In genomic region chr11:35210728-35211682, GRCm38 (mm10) we compare ENCODE assay signal across 16 mouse cellular contexts.
DNase-seq lines count a peak whose midpoint lies in the region; ATAC-seq and TF ChIP-seq lines count a peak whose summit lies in the region.
"Had no signal": no experiment of that assay in that cellular context is flagged by ENCODE, and none has a peak within 500 bp of the region (broad histone marks: within the 10 kb centered on the region; RNA-seq: fewer than 3 reads in every experiment).

No protein-coding gene starts in this region.

- 61% methylated on average over 14 of the region's 14 CpGs for WGBS in liver, adult 2 months
- 46% methylated on average over 14 of the region's 14 CpGs for WGBS in embryonic facial prominence, embryonic 12.5 days
- 54% methylated on average over 14 of the region's 14 CpGs for WGBS in limb, embryonic 10.5 days
- WGBS in hindbrain, embryonic 10.5 days, result 84% methylated on average over 14 of the region's 14 CpGs

- peak; percentile 78 for DNase-seq in heart, adult 11 months
- no peak for DNase-seq in heart, adult 8-10 months (ENCODE audit: low spot score)
- DNase-seq in liver, adult 2 months (ENCODE audit: extremely low read depth, low read depth, low spot score), result peak; percentile 48
- no peak for DNase-seq in liver
- peak; percentile 57 for DNase-seq in limb, embryonic 10.5 days (ENCODE audit: low spot score)
- DNase-seq in right cerebral cortex, postnatal 14 days, result no peak
- DNase-seq in hindbrain, embryonic 10.5 days (ENCODE audit: low spot score), result no peak
- DNase-seq: B cell, adult 2 months; cerebellum, postnatal 14 days; heart, postnatal 4 days; lung, postnatal 36 days; midbrain, embryonic 14.5 days; thymus, postnatal 36 days had no signal

- no peak overlapping the region for H3K9ac ChIP-seq in liver, adult 2 months (ENCODE audit: low read depth, low read length)
- no peak overlapping the region for H3K9ac ChIP-seq in embryonic facial prominence, embryonic 12.5 days
- H3K9ac ChIP-seq: liver, embryonic 12.5 days had no signal

- no peaks in the 10 kb centered on the region for H3K4me1 ChIP-seq in liver, adult 2 months (ENCODE audit: control insufficient read depth, insufficient read depth, low read length)
- peaks cover 23% of the 10 kb centered on the region for H3K4me1 ChIP-seq in embryonic facial prominence, embryonic 12.5 days
- H3K4me1 ChIP-seq in limb, embryonic 10.5 days, result peaks cover 43% of the 10 kb centered on the region
- H3K4me1 ChIP-seq in hindbrain, embryonic 10.5 days (replicated peaks), result peaks cover 10% of the 10 kb centered on the region; the same call in 1 of the 2 replicates
- H3K4me1 ChIP-seq: liver, embryonic 12.5 days had no signal

- H3K27ac ChIP-seq in liver, adult 2 months (replicated peaks; ENCODE audit: insufficient read depth, low read depth, low read length), result no peak overlapping the region
- H3K27ac ChIP-seq in embryonic facial prominence, embryonic 12.5 days, result no peak overlapping the region
- H3K27ac ChIP-seq in limb, embryonic 10.5 days, result 0 out of 2 replicates have a peak overlapping the region, but pooled peaks have one; percentile 38
- H3K27ac ChIP-seq in hindbrain, embryonic 10.5 days, result no peak overlapping the region
- H3K27ac ChIP-seq: liver, embryonic 12.5 days had no signal

- no peaks in the 10 kb centered on the region for H3K27me3 ChIP-seq in liver, adult 2 months (ENCODE audit: control insufficient read depth, insufficient read depth, low read length)
- H3K27me3 ChIP-seq in embryonic facial prominence, embryonic 12.5 days, result 0 out of 2 replicates have a peak, but pooled peaks cover 6% of the 10 kb centered on the region
- H3K27me3 ChIP-seq in limb, embryonic 10.5 days (ENCODE audit: low read depth, poor library complexity, severe bottlenecking), result no peaks in the 10 kb centered on the region
- H3K27me3 ChIP-seq in hindbrain, embryonic 10.5 days (ENCODE audit: insufficient read depth, poor library complexity, severe bottlenecking), result no peaks in the 10 kb centered on the region

- no peak for TF ChIP-seq CTCF in liver, adult 2 months (IDR thresholded peaks at IDR 0.05; ENCODE audit: low read depth, low read length)

- no peak for TF ChIP-seq POLR2A in liver, adult 2 months (IDR thresholded peaks at IDR 0.05; ENCODE audit: extremely low read depth, insufficient read depth, low read length)

- H3K4me2 ChIP-seq in embryonic facial prominence, embryonic 12.5 days (replicated peaks), result no peak overlapping the region
- H3K4me2 ChIP-seq: liver, embryonic 12.5 days had no signal

- H3K79me2 ChIP-seq in liver, adult 2 months (ENCODE audit: control insufficient read depth, insufficient read depth, low read length), result no peaks in the 10 kb centered on the region

- no peaks in the 10 kb centered on the region for H3K9me3 ChIP-seq in embryonic facial prominence, embryonic 12.5 days
- no peaks in the 10 kb centered on the region for H3K9me3 ChIP-seq in limb, embryonic 10.5 days (replicated peaks)
- H3K9me3 ChIP-seq in hindbrain, embryonic 10.5 days, result no peaks in the 10 kb centered on the region
- H3K9me3 ChIP-seq: liver, embryonic 12.5 days had no signal

- H3K4me3 ChIP-seq in liver, adult 2 months (ENCODE audit: insufficient read depth, low read depth, low read length), result no peak overlapping the region
- no peak overlapping the region for H3K4me3 ChIP-seq in embryonic facial prominence, embryonic 12.5 days
- no peak overlapping the region for H3K4me3 ChIP-seq in limb, embryonic 10.5 days
- no peak overlapping the region for H3K4me3 ChIP-seq in hindbrain, embryonic 10.5 days
- H3K4me3 ChIP-seq: liver, embryonic 12.5 days had no signal

- H3K36me3 ChIP-seq in liver, adult 2 months (ENCODE audit: control insufficient read depth, insufficient read depth, low read length), result no peaks in the 10 kb centered on the region
- no peaks in the 10 kb centered on the region for H3K36me3 ChIP-seq in embryonic facial prominence, embryonic 12.5 days
- H3K36me3 ChIP-seq in limb, embryonic 10.5 days, result peaks cover 16% of the 10 kb centered on the region
- H3K36me3 ChIP-seq in hindbrain, embryonic 10.5 days, result no peaks in the 10 kb centered on the region
- H3K36me3 ChIP-seq: liver, embryonic 12.5 days had no signal

- peak; percentile 57; the same call in 1 of the 2 replicates for ATAC-seq in embryonic facial prominence, embryonic 12.5 days (ENCODE audit: insufficient number of reproducible peaks, insufficient read depth, low FRiP score, low TSS enrichment)
- ATAC-seq: forebrain, embryonic 14.5 days; liver, embryonic 12.5 days had no signal

Comparison
In these comparisons a context has a peak if more than half of its experiments do, and no peak if none do; other contexts are left out.
1. DNase-seq: peak in heart, adult 11 months (single experiment), liver, adult 2 months (single experiment) and limb, embryonic 10.5 days (single experiment); none in heart, adult 8-10 months (single experiment), liver (single experiment), right cerebral cortex, postnatal 14 days (single experiment) and hindbrain, embryonic 10.5 days (single experiment).